Mouse (Mus musculus) T-cell, adult 66 days (primary cell): ENCODE measurements around the gene Odf3b. TPM values are rescaled to one million over a fixed set of nuclear protein-coding genes. Genes with fewer than 3 reads are reported as not detected.

Source experiments
- total RNA-seq, 2 experiments: library from RNA; stranded (reverse); gene quantifications; 3 replicates in 1 of 2; 4 replicates in 1 of 2; pipeline ENCODE4 v1.2.4; 2023

Gene Odf3b
- total RNA-seq: not detected

DNA sequence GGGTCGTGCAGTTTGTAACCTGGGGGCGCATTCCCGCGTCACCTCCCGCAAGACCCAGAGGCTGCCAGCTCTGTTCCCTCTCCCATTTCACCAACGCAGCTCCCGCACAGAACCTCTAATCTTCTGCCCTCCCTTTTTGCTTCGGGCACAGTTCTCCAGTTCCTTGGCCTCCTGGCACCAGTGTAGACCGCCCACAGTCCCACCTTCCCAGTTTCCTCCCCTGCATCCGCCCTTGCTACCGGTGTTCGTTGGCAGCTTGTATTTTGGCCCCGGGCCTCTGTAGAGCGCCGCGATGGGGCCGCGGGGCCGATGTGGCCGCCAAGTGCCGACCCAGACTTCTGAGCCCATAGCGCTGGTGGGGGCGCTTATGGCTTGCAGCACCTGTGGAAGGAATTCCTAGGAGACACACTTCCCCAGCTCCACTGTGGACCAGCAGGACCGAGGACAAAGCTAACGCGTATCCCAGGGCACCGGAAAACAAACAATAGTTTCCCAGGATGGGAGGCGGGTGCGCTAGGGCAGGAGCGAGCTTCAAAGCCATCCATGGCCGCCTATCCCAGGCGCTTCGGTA is at the start of gene Odf3b:
Gene Odf3b, minus strand, starts transcription at position 452 of the 571 bp plus-strand sequence.

GRCm38 (mm10) chr15:89425711-89426121 is 46.6 kb upstream of the Odf3b start, which contains the start of gene Cpt1b:
Gene Cpt1b, minus strand, starts transcription at chr15:89425863.

GRCm38 (mm10) chr15:89410118-89410517 is 31.0 kb upstream of the Odf3b start, which contains the start of gene Syce3:
Gene Syce3, minus strand, starts transcription at chr15:89410503.

DNA sequence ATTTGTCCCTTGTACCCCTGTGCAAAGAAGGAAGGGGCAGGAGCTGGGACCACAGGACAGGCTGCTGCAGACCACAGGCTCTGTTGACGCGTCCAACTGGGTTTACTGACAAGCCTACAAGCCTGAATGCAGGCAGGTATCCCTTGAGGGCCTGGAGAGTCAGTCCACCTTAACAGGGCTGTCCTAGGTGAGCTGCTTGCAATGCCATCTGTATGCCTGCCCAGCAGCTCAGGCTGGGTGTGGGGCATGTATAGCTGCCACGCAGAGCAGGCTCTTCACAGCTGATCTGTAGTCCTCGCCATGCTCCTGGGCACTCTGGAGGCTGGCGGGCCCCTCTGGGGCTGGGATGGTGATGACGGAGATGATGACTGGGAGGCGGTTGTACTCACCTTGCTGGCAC is 5.5 kb upstream of the Odf3b start, which contains the start of gene Klhdc7b:
Gene Klhdc7b, plus strand, starts transcription at position 301 of the 400 bp plus-strand sequence.

GRCm38 (mm10) chr15:89376957-89377356 is 2.1 kb downstream of the Odf3b start, which contains the start of gene Tymp:
Gene Tymp, minus strand, starts transcription at chr15:89377039.

GRCm38 (mm10) chr15:89373762-89374248 is 5.3 kb downstream of the Odf3b start, which contains the start of gene Sco2:
Gene Sco2, minus strand, starts transcription at chr15:89373846.

GRCm38 (mm10) chr15:89355241-89356187 is 23.6 kb downstream of the Odf3b start, which contains the start of the genes Lmf2 and Ncaph2:
Gene Lmf2, minus strand, starts transcription at chr15:89355659.
Gene Ncaph2, plus strand, starts transcription at chr15:89355719.

GRCm38 (mm10) chr15:89334271-89334670 is 44.8 kb downstream of the Odf3b start, which contains the start of gene Miox:
Gene Miox, plus strand, starts transcription at chr15:89334398.

Other genes starting within 250 kb of the Odf3b start
- gene Mapk12, start 238.6 kb downstream of the Odf3b start, total RNA-seq: 1 to 10 TPM; 1.9 to 2.6 TPM
- gene Mapk11, start 229.7 kb downstream of the Odf3b start, total RNA-seq: 10 to 100 TPM; 20.9 to 25.3 TPM
- gene Plxnb2, start 198.5 kb downstream of the Odf3b start, total RNA-seq: 1 to 10 TPM; 1.5 to 2.3 TPM
- gene Dennd6b, start 182.8 kb downstream of the Odf3b start, total RNA-seq: 10 to 100 TPM; 21.4 to 24.4 TPM
- gene Ppp6r2, start 167.7 kb downstream of the Odf3b start, total RNA-seq: 10 to 100 TPM; 41.2 to 45.4 TPM
- 100 to 1,000 TPM; 419 to 453 TPM for gene Sbf1, start 64.0 kb downstream of the Odf3b start, total RNA-seq
- gene Adm2, start 56.6 kb downstream of the Odf3b start, total RNA-seq: not detected
- not detected for gene Miox, start 44.9 kb downstream of the Odf3b start, total RNA-seq
- gene Lmf2, start 23.6 kb downstream of the Odf3b start, total RNA-seq: 10 to 100 TPM; 39.9 to 50.1 TPM
- gene Ncaph2, start 23.6 kb downstream of the Odf3b start, total RNA-seq: 100 to 1,000 TPM; 111 to 131 TPM
- gene Sco2, start 5.4 kb downstream of the Odf3b start, total RNA-seq: 10 to 100 TPM; 23.7 to 25.2 TPM
- gene Tymp, start 2.2 kb downstream of the Odf3b start, total RNA-seq: under 1 TPM; 0.65 to 0.76 TPM
- under 1 TPM; 0.20 to 0.30 TPM for gene Klhdc7b, start 5.6 kb upstream of the Odf3b start, total RNA-seq
- not detected for gene Syce3, start 31.2 kb upstream of the Odf3b start, total RNA-seq
- gene Cpt1b, start 46.6 kb upstream of the Odf3b start, total RNA-seq: 1 to 10 TPM; 4.0 to 6.2 TPM
- 10 to 100 TPM in 1 of 2 experiments, 1 to 10 TPM in 1; 8.1 to 10.1 TPM for gene C730034F03Rik, start 50.3 kb upstream of the Odf3b start, total RNA-seq
- gene Gm44502, start 50.4 kb upstream of the Odf3b start, total RNA-seq: under 1 TPM in 1 of 2 experiments, not detected in 1; 0.68 TPM
- gene Chkb, start 50.6 kb upstream of the Odf3b start, total RNA-seq: 100 to 1,000 TPM; 150 to 159 TPM
- gene Mapk8ip2, start 74.6 kb upstream of the Odf3b start, total RNA-seq: under 1 TPM in 1 of 2 experiments, not detected in 1; 0.12 TPM
- gene Arsa, start 98.1 kb upstream of the Odf3b start, total RNA-seq: 10 to 100 TPM; 13.5 to 15.3 TPM
- 1 to 10 TPM in 1 of 2 experiments, under 1 TPM in 1; 0.86 to 2.1 TPM for gene Shank3, start 120.3 kb upstream of the Odf3b start, total RNA-seq
- not detected for gene Acr, start 189.0 kb upstream of the Odf3b start, total RNA-seq
- gene Rabl2, start 212.6 kb upstream of the Odf3b start, total RNA-seq: 1 to 10 TPM; 1.0 to 3.3 TPM